Mouse (Mus musculus) neural tube, embryonic 10.5 days (tissue): Measurements from ENCODE around the gene Esr1.
"Not testable (repeated sequence)": the region's sequence is repeated elsewhere in the genome, so short reads cannot be mapped to it uniquely, and the experiment has no call there.

Experiments used
- DNase-seq: peaks from one replicate; pipeline ENCODE4 v3.0.0-alpha.2; 2017; ENCODE audit warnings: low spot score; ENCODE audit errors: extremely low spot score

Esr1 gene

GRCm38 (mm10) chr10:4619426-4619825 is 8.0 kb downstream of the Esr1 start:
- DNase-seq, result not testable (repeated sequence)

GRCm38 (mm10) chr10:4620596-4621504 is 9.5 kb downstream of the Esr1 start:
- DNase-seq, result no peak

- DNase-seq, result no peak
Measured at GRCm38 (mm10) chr10:4621505-4621815, 10.1 kb downstream of the Esr1 start.

GRCm38 (mm10) chr10:4623319-4623718 is 11.9 kb downstream of the Esr1 start:
- DNase-seq, result no peak

GRCm38 (mm10) chr10:4624581-4624980 is 13.2 kb downstream of the Esr1 start:
- no peak for DNase-seq

GRCm38 (mm10) chr10:4625300-4625699 is 13.9 kb downstream of the Esr1 start:
- no peak for DNase-seq

- DNase-seq, result no peak
Measured at GRCm38 (mm10) chr10:4626432-4626831, 15.0 kb downstream of the Esr1 start.

GRCm38 (mm10) chr10:4626996-4627395 is 15.6 kb downstream of the Esr1 start:
- no peak for DNase-seq

GRCm38 (mm10) chr10:4627415-4627814 is 16.0 kb downstream of the Esr1 start:
- DNase-seq, result no peak

GRCm38 (mm10) chr10:4629314-4629713 is 17.9 kb downstream of the Esr1 start:
- no peak for DNase-seq

GRCm38 (mm10) chr10:4632211-4632704 is 20.9 kb downstream of the Esr1 start:
- DNase-seq, result no peak

- no peak for DNase-seq
Measured at GRCm38 (mm10) chr10:4633287-4634030, 22.1 kb downstream of the Esr1 start.

- DNase-seq, result no peak
Measured at GRCm38 (mm10) chr10:4635740-4636139, 24.3 kb downstream of the Esr1 start.

- no peak for DNase-seq
Measured at GRCm38 (mm10) chr10:4646074-4646473, 34.7 kb downstream of the Esr1 start.

GRCm38 (mm10) chr10:4646851-4647250 is 35.5 kb downstream of the Esr1 start:
- DNase-seq, result no peak

- DNase-seq, result no peak
Measured at GRCm38 (mm10) chr10:4665380-4665779, 54.0 kb downstream of the Esr1 start.

GRCm38 (mm10) chr10:4667006-4667405 is 55.6 kb downstream of the Esr1 start:
- DNase-seq, result no peak

- no peak for DNase-seq
Measured at GRCm38 (mm10) chr10:4670053-4670452, 58.7 kb downstream of the Esr1 start.

- no peak for DNase-seq
Measured at GRCm38 (mm10) chr10:4671876-4672275, 60.5 kb downstream of the Esr1 start.

GRCm38 (mm10) chr10:4673311-4673816 is 62.0 kb downstream of the Esr1 start:
- no peak for DNase-seq

- peak; percentile 14 for DNase-seq
Measured at GRCm38 (mm10) chr10:4674983-4675592, 63.7 kb downstream of the Esr1 start.

- no peak for DNase-seq
Measured at GRCm38 (mm10) chr10:4683106-4683505, 71.7 kb downstream of the Esr1 start.
